Mouse (Mus musculus) midbrain, embryonic 14.5 days (tissue): ENCODE results near the gene Gm9945. TPM values are rescaled to one million over a fixed set of nuclear protein-coding genes. Genes with fewer than 3 reads are reported as not detected.

ENCODE experiments used
- ATAC-seq: fragments of 200-750 bp; cut with Nextera tagmentation; 2 replicates; pipeline ENCODE4 v1.8.0; 2017; ENCODE audit warnings: moderate number of reproducible peaks, moderate library complexity; ENCODE audit not compliant: low FRiP score, low TSS enrichment
- DNase-seq: peaks from one replicate; pipeline ENCODE4 v3.0.0-alpha.2; 2015
- H3K27ac ChIP-seq: fragments of 300-500 bp; sonication (generic); replicated peaks from 2 replicates; pipeline ENCODE4 v1.5.1; 2014; ENCODE audit warnings: mild to moderate bottlenecking, low read depth, low read length, moderate library complexity
- H3K27me3 ChIP-seq: fragments of 300-500 bp; sonication (generic); 2 replicates; pipeline ENCODE4 v1.6.1; 2014; ENCODE audit warnings: low read length, control low read depth, mixed read lengths; ENCODE audit not compliant: control insufficient read depth, insufficient read depth
- H3K36me3 ChIP-seq: fragments of 300-500 bp; sonication (generic); 2 replicates; pipeline ENCODE4 v1.6.1; 2014; ENCODE audit warnings: low read length, control low read depth; ENCODE audit not compliant: control insufficient read depth, insufficient read depth
- H3K4me1 ChIP-seq: fragments of 300-500 bp; sonication (generic); 2 replicates; pipeline ENCODE4 v1.6.1; 2014; ENCODE audit warnings: mild to moderate bottlenecking, antibody characterized with exemption, low read length, control low read depth; ENCODE audit not compliant: control insufficient read depth, insufficient read depth
- H3K4me2 ChIP-seq: fragments of 300-500 bp; sonication (generic); 2 replicates; pipeline ENCODE4 v1.6.1; 2014; ENCODE audit warnings: mild to moderate bottlenecking, low read length, moderate library complexity
- H3K4me3 ChIP-seq: fragments of 300-500 bp; sonication (generic); replicated peaks from 2 replicates; pipeline ENCODE4 v1.5.1; 2014; ENCODE audit warnings: low read depth, low read length
- H3K9ac ChIP-seq: fragments of 300-500 bp; sonication (generic); replicated peaks from 2 replicates; pipeline ENCODE4 v1.6.1; 2014; ENCODE audit warnings: mild to moderate bottlenecking, low read length, moderate library complexity
- H3K9me3 ChIP-seq: fragments of 300-500 bp; sonication (generic); 2 replicates; pipeline ENCODE4 v1.6.1; 2016; ENCODE audit warnings: low read length, control low read depth, mixed read lengths; ENCODE audit not compliant: control insufficient read depth
- WGBS: fragments of 180-500 bp; shearing (Covaris S2); extraction: QIAGEN DNeasy Blood & Tissue Kit; methylation state at CpG from one replicate; pipeline ENCODE4 v1.1.7; 2014; 5-methylcytosine and 5-hydroxymethylcytosine counted together
- polyA plus RNA-seq: library from polyadenylated mRNA; unstranded; fragments of >200 nt; fragmentation: Nextera tagmentation; extraction: Ambion mirVana; gene quantifications from 2 replicates; pipeline ENCODE4 v1.2.1, GENCODE M21; 2014

Gm9945 gene
- polyA plus RNA-seq, 1 experiment from 2014 or later, result not detected

- H3K36me3 ChIP-seq, result no peaks in the 10 kb centered on the region
- no peak overlapping the region for H3K4me3 ChIP-seq
- H3K27ac ChIP-seq, result no peak overlapping the region
- H3K4me2 ChIP-seq, result no peak overlapping the region
- H3K27me3 ChIP-seq, result no peaks in the 10 kb centered on the region
- no peak overlapping the region for H3K9ac ChIP-seq
- no peaks in the 10 kb centered on the region for H3K4me1 ChIP-seq
- H3K9me3 ChIP-seq, result no peaks in the 10 kb centered on the region
- ATAC-seq (no peak), DNase-seq (no peak)
- 38% methylated on average over 6 of the region's 6 CpGs for WGBS
Observed at GRCm38 (mm10) chr11:53443861-53444260, 36.1 kb upstream of the Gm9945 start.

GRCm38 (mm10) chr11:53445562-53445961 is 34.4 kb upstream of the Gm9945 start:
- Histone ChIP-seq H3K4me1 (no peaks in the 10 kb centered on the region), H3K36me3 (no peaks in the 10 kb centered on the region), H3K27ac (no peak overlapping the region), H3K4me3 (no peak overlapping the region), H3K9ac (no peak overlapping the region), H3K9me3 (no peaks in the 10 kb centered on the region), H3K4me2 (no peak overlapping the region), H3K27me3 (no peaks in the 10 kb centered on the region)
- no peak for DNase-seq
- WGBS, result 64% methylated on average over 13 of the region's 13 CpGs
- no peak for ATAC-seq

DNA sequence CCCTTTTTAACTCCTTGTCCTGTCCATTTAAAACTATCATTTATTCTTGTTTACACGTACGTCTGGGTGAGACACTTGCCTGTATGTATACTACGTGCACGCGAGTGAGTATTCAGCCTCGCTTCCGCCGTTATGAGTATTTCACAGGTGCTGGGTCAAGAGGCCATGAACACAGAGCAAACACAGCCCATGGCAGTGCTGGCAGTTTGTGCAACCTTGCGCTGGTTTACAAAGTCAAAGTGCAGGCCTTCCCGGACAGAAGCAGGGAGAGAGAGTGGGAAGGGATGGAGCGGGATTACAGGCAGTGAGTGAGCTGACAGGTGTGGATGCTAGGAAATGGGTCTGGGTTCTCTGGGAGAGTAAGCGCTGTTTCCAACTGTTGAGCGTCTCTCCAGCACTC is 33.8 kb upstream of the Gm9945 start:
- Histone ChIP-seq H3K4me2 (no peak overlapping the region), H3K4me1 (no peaks in the 10 kb centered on the region), H3K27ac (no peak overlapping the region), H3K9ac (no peak overlapping the region), H3K9me3 (no peaks in the 10 kb centered on the region), H3K4me3 (no peak overlapping the region), H3K27me3 (no peaks in the 10 kb centered on the region), H3K36me3 (no peaks in the 10 kb centered on the region)
- DNase-seq (no peak), ATAC-seq (no peak)
- WGBS, result 90% methylated on average over 13 of the region's 13 CpGs

GRCm38 (mm10) chr11:53447996-53448395 is 32.0 kb upstream of the Gm9945 start:
- H3K9ac ChIP-seq, result no peak overlapping the region
- no peaks in the 10 kb centered on the region for H3K4me1 ChIP-seq
- H3K27ac ChIP-seq, result no peak overlapping the region
- H3K4me3 ChIP-seq, result no peak overlapping the region
- 88% methylated on average over 8 of the region's 8 CpGs for WGBS
- ATAC-seq (no peak), DNase-seq (no peak)
- no peaks in the 10 kb centered on the region for H3K9me3 ChIP-seq
- no peaks in the 10 kb centered on the region for H3K27me3 ChIP-seq
- H3K36me3 ChIP-seq, result no peaks in the 10 kb centered on the region
- no peak overlapping the region for H3K4me2 ChIP-seq

DNA sequence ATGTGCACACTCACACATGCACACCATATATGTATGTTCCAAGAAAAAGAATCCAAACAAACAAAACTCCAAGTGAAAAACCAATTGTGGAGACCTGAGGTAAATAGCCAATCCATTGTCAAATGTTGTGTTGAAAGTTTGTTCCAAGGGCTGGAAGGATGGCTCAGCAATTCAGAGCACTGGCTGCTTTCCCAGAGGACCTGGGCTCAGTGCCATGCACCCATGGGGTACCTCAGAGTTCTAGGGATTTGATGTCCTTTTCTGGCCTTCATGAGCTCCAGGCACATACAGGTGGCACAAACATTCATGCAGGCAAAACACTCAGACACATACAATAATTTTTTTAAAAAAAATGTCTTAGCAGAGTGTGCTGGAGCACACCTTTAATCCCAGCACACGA is 31.4 kb upstream of the Gm9945 start:
- 91% methylated on average over 1 of the region's 1 CpGs for WGBS
- Histone ChIP-seq H3K4me1 (no peaks in the 10 kb centered on the region), H3K4me2 (no peak overlapping the region), H3K36me3 (no peaks in the 10 kb centered on the region), H3K27ac (no peak overlapping the region), H3K9me3 (no peaks in the 10 kb centered on the region), H3K27me3 (no peaks in the 10 kb centered on the region), H3K4me3 (no peak overlapping the region), H3K9ac (no peak overlapping the region)
- ATAC-seq, result no peak
- no peak for DNase-seq

DNA sequence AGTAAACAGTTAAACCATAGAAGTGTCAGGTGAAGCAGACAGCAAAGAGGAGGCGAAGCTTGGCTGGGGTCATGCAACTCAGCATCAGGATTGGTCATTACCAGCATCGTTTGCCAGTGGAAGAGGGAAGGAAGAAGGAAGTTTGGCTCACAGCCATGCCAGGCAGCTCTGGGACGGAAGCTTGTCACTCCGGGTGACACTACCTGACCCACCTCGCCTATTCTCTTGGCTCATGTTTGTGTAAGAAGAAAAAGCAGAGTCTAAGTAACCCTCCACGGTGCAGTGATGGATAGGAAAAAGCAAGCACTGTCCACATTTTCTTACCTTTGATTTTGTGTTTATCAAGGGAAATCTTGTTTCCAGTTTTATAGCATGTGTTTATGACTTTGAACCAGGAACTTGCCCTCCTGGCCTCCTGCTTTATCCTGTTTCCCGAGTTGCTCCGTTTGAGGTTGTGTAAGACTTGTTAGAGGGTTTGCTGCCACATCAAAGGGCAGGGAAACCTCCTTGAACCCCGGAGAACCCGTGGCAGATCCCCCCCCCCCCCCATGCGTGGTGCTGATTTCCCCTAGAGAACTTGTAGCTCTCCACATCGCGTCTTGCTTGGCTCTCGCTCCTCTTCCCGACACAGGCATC is 29.8 kb upstream of the Gm9945 start:
- Histone ChIP-seq H3K4me3 (no peak overlapping the region), H3K27me3 (no peaks in the 10 kb centered on the region), H3K4me1 (no peaks in the 10 kb centered on the region), H3K4me2 (no peak overlapping the region), H3K27ac (no peak overlapping the region), H3K36me3 (no peaks in the 10 kb centered on the region), H3K9me3 (no peaks in the 10 kb centered on the region), H3K9ac (no peak overlapping the region)
- no peak for DNase-seq
- WGBS, result 66% methylated on average over 15 of the region's 15 CpGs
- ATAC-seq, result no peak

DNA sequence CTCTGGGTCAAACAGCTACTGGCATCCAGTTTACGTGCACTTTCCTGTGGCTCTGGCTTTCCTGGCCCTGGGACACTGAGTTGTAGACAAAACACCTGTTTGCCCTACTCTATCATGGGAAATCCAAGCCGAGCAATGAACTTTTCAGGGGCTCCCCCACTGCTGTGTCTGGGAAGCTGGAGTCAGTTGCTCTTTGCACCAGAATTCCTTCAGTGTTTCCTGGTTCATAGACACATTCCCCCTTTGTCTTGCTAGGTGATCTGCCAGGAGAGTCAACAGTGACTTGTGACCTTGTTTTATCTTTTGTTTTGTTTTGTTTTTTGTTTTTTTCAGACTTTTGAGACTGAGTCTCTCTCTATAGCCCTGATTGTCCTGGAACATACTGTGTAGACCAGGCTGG is 28.6 kb upstream of the Gm9945 start:
- Histone ChIP-seq H3K9me3 (no peaks in the 10 kb centered on the region), H3K4me2 (no peak overlapping the region), H3K27ac (no peak overlapping the region), H3K4me1 (no peaks in the 10 kb centered on the region), H3K4me3 (no peak overlapping the region), H3K36me3 (no peaks in the 10 kb centered on the region), H3K27me3 (peaks cover 6% of the 10 kb centered on the region), H3K9ac (no peak overlapping the region)
- DNase-seq (no peak), ATAC-seq (no peak)
- WGBS, result 75% methylated on average over 2 of the region's 2 CpGs

DNA sequence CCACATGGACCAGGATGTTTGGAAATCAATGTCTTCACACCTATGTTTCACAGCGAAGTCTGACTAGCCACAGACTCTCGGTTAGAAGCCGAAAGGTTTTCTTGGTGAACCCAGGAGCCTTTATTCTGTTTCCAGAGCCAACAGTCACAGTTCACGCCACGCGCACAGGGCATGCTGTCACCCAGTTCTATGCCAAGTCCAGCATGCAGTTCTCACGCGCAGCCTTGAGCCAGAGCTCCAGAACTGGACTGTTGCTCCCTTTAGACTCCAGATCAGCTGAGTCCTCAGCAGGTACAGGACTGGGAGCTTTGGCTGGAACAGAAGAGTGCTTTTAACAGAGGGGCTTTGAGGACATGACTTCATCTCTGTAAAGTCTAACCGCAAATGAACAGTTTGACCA is 27.6 kb upstream of the Gm9945 start:
- no peak for ATAC-seq
- Histone ChIP-seq H3K9ac (no peak overlapping the region), H3K4me1 (0 out of 2 replicates have a peak, but pooled peaks cover 3% of the 10 kb centered on the region), H3K9me3 (no peaks in the 10 kb centered on the region), H3K36me3 (no peaks in the 10 kb centered on the region), H3K27me3 (peaks cover 14% of the 10 kb centered on the region), H3K4me2 (no peak overlapping the region), H3K27ac (no peak overlapping the region), H3K4me3 (no peak overlapping the region)
- 95% methylated on average over 9 of the region's 9 CpGs for WGBS
- DNase-seq, result no peak

DNA sequence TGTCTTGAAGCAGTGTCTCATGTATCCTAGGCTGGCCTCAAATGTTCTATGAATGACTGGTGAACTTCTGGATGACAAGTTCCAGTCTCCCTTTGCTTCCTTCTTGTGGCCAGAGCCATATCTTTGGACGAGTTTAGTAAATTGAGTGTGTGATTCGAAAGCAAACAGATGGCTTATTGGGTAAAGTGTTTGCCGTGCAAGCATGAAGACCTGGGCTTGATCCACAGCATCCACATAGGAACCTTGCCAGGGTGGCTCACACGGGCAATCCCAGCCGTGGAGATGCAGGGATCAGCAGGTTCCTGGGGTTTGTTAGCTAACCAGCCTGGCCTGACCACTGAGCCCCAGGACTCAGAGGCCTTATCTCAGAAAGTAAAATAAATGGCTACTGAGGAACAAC is 26.9 kb upstream of the Gm9945 start:
- DNase-seq, result no peak
- H3K4me2 ChIP-seq, result no peak overlapping the region
- H3K27ac ChIP-seq, result no peak overlapping the region
- H3K27me3 ChIP-seq, result peaks cover 21% of the 10 kb centered on the region
- H3K36me3 ChIP-seq, result no peaks in the 10 kb centered on the region
- H3K4me3 ChIP-seq, result no peak overlapping the region
- H3K4me1 ChIP-seq, result 0 out of 2 replicates have a peak, but pooled peaks cover 3% of the 10 kb centered on the region
- H3K9me3 ChIP-seq, result no peaks in the 10 kb centered on the region
- WGBS, result 88% methylated on average over 5 of the region's 5 CpGs
- H3K9ac ChIP-seq, result no peak overlapping the region
- ATAC-seq, result no peak
